8 mouse cellular contexts compared by ENCODE assay signal in the genomic region with DNA sequence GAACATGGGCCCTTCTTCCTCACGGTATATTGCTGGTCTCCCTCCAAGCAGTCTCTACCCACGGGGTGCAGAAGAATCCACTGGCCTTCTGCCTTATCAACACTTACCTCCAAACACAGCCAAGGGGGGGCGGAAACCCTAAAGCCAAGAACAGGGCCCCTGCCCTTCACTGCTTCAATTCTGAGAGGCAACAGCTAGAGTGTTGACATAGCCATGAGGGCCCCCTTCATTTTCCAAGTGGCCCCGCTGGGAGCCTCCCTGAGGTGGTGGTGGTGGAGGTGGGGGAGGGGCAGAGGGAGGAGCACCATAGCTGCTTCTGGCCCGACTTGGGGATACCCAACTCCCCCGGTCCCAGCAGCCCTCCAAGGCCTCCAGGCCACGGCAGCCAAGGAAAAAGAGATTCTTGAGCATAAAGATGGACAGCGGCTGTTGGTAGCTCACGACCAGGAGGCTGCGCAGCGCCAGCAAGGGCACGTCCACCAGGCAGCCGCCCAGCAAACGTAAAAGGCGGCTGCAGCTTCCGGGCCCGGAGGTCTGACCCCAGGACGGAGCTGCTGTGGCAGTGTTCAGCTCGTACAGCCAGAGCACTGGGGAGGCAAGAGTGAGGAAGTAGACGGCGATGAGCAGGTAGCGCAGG. TPM values are rescaled to one million over a fixed set of nuclear protein-coding genes. Genes with fewer than 3 reads are reported as not detected.
DNase-seq lines count a peak whose midpoint lies in the region; ATAC-seq and TF ChIP-seq lines count a peak whose summit lies in the region.

No protein-coding gene starts in this region.

- 7% methylated on average over 22 of the region's 22 CpGs for WGBS in heart, embryonic 12.5 days
- 13% methylated on average over 22 of the region's 22 CpGs for WGBS in intestine, embryonic 14.5 days

- ATAC-seq in heart, embryonic 12.5 days (ENCODE audit: insufficient number of reproducible peaks, low FRiP score) = 0 out of 2 replicates have a peak, but pooled peaks have one; percentile 7
- no peak for ATAC-seq in intestine, embryonic 14.5 days (replicated peaks; ENCODE audit: low FRiP score, low TSS enrichment, low read depth)

- peak overlapping the region; percentile 100 for H3K4me2 ChIP-seq in heart, embryonic 12.5 days
- H3K4me2 ChIP-seq in intestine, embryonic 14.5 days (ENCODE audit: low read length) = peak overlapping the region; percentile 88

- no peaks in the 10 kb centered on the region for H3K36me3 ChIP-seq in heart, embryonic 12.5 days
- H3K36me3 ChIP-seq in intestine, embryonic 14.5 days (ENCODE audit: control insufficient read depth, insufficient read depth, low read length) = no peaks in the 10 kb centered on the region
- H3K36me3 ChIP-seq in megakaryocyte, embryonic 14.5 days (replicated peaks; ENCODE audit: low read length) = no peaks in the 10 kb centered on the region

- no peak for DNase-seq in heart, adult 8-10 months (ENCODE audit: low spot score)
- peak; percentile 55 for DNase-seq in intestine, embryonic 14.5 days (ENCODE audit: low spot score)
- DNase-seq in thymus, postnatal 10 days (ENCODE audit: low spot score in 2 of 2) = no peak
- no peak for DNase-seq in cerebellum, adult 18-20 months
- no peak for DNase-seq in cerebellum, adult 9-11 months

- TF ChIP-seq CTCF in cortical plate, adult 2 months (IDR thresholded peaks at IDR 0.05; ENCODE audit: extremely low read depth, insufficient read depth, low read length) = no peak

- peaks cover 60% of the 10 kb centered on the region for H3K27me3 ChIP-seq in heart, embryonic 12.5 days (replicated peaks)
- peaks cover 26% of the 10 kb centered on the region for H3K27me3 ChIP-seq in intestine, embryonic 14.5 days (replicated peaks; ENCODE audit: control insufficient read depth, insufficient read depth, low read length)
- H3K27me3 ChIP-seq in megakaryocyte, embryonic 14.5 days (replicated peaks) = peaks cover 63% of the 10 kb centered on the region

- H3K9ac ChIP-seq in heart, embryonic 12.5 days = no peak overlapping the region
- no peak overlapping the region for H3K9ac ChIP-seq in intestine, embryonic 14.5 days (ENCODE audit: low read length)

- peaks cover 26% of the 10 kb centered on the region for H3K4me1 ChIP-seq in heart, embryonic 12.5 days (replicated peaks)
- no peaks in the 10 kb centered on the region; the same call in 1 of the 2 replicates for H3K4me1 ChIP-seq in cortical plate, adult 2 months (ENCODE audit: control insufficient read depth, insufficient read depth, low read length)
- peaks cover 10% of the 10 kb centered on the region; the same call in 1 of the 2 replicates for H3K4me1 ChIP-seq in intestine, embryonic 14.5 days (replicated peaks; ENCODE audit: control insufficient read depth, insufficient read depth, low read length)
- H3K4me1 ChIP-seq in megakaryocyte, embryonic 14.5 days = peaks cover 76% of the 10 kb centered on the region

- H3K27ac ChIP-seq in heart, embryonic 12.5 days (ENCODE audit: poor library complexity, severe bottlenecking) = no peak overlapping the region
- peak overlapping the region; percentile 98 for H3K27ac ChIP-seq in cortical plate, adult 2 months (ENCODE audit: insufficient read depth, low read length)
- H3K27ac ChIP-seq in intestine, embryonic 14.5 days (ENCODE audit: low read depth) = no peak overlapping the region

- no peaks in the 10 kb centered on the region for H3K9me3 ChIP-seq in heart, embryonic 12.5 days (replicated peaks)
- H3K9me3 ChIP-seq in intestine, embryonic 14.5 days (ENCODE audit: control insufficient read depth, low read length) = no peaks in the 10 kb centered on the region
- peaks cover 6% of the 10 kb centered on the region; the same call in 1 of the 2 replicates for H3K9me3 ChIP-seq in megakaryocyte, embryonic 14.5 days

- H3K4me3 ChIP-seq in heart, embryonic 12.5 days = peak overlapping the region; percentile 74
- H3K4me3 ChIP-seq in cortical plate, adult 2 months (ENCODE audit: insufficient read depth, low read length) = peak overlapping the region; percentile 94
- H3K4me3 ChIP-seq in intestine, embryonic 14.5 days (ENCODE audit: low read depth, low read length) = peak overlapping the region; percentile 60
- peak overlapping the region; percentile 91 for H3K4me3 ChIP-seq in megakaryocyte, embryonic 14.5 days (replicated peaks)

- no peak for TF ChIP-seq POLR2A in cortical plate, adult 2 months (IDR thresholded peaks at IDR 0.05; ENCODE audit: extremely low read depth, insufficient read depth, low read length)

RNA-seq across cellular contexts. Expression of gene Tmem121b, which starts 1.6 kb away (rescaled TPM):
- polyA plus RNA-seq in heart, embryonic 12.5 days (2016; fragmentation: Nextera tagmentation; extraction: Ambion mirVana) = 0.10 and 0.15 TPM in 2 replicates
- not detected for total RNA-seq in heart, adult 8-10 months (2022)
- 39.3 and 40.5 TPM in 2 replicates for polyA plus RNA-seq in cortical plate, adult 2 months (2012; rRNA removed)
- polyA plus RNA-seq in intestine, embryonic 14.5 days (2014; fragmentation: Nextera tagmentation; extraction: Ambion mirVana) = 0.12 and 0.27 TPM in 2 replicates
- 1.1 TPM in 1 of 2 replicates, not detected in the other for polyA plus RNA-seq in megakaryocyte, embryonic 14.5 days (2012; ENCODE audit: insufficient read depth, low replicate concordance)

RNA-seq across cellular contexts. Expression of gene Il17ra, which starts 28.9 kb away (rescaled TPM):
- polyA plus RNA-seq in heart, embryonic 12.5 days (2016; fragmentation: Nextera tagmentation; extraction: Ambion mirVana) = 5.9 and 7.3 TPM in 2 replicates
- total RNA-seq in heart, adult 8-10 months (2022) = 1 to 10 TPM; 2.4 to 5.1 (median 3.0) TPM
- 16.6 and 17.9 TPM in 2 replicates for polyA plus RNA-seq in cortical plate, adult 2 months (2012; rRNA removed)
- 2.1 and 2.8 TPM in 2 replicates for polyA plus RNA-seq in intestine, embryonic 14.5 days (2014; fragmentation: Nextera tagmentation; extraction: Ambion mirVana)
- 8.7 and 11.2 TPM in 2 replicates for polyA plus RNA-seq in megakaryocyte, embryonic 14.5 days (2012; ENCODE audit: insufficient read depth, low replicate concordance)

RNA-seq across cellular contexts. Expression of gene Hdhd5, which starts 39.1 kb away (rescaled TPM):
- 16.0 and 17.9 TPM in 2 replicates for polyA plus RNA-seq in heart, embryonic 12.5 days (2016; fragmentation: Nextera tagmentation; extraction: Ambion mirVana)
- total RNA-seq in heart, adult 8-10 months (2022) = 10 to 100 TPM; 20.1 to 25.0 (median 22.9) TPM
- 45.6 and 46.9 TPM in 2 replicates for polyA plus RNA-seq in cortical plate, adult 2 months (2012; rRNA removed)
- polyA plus RNA-seq in intestine, embryonic 14.5 days (2014; fragmentation: Nextera tagmentation; extraction: Ambion mirVana) = 13.5 and 13.7 TPM in 2 replicates
- 2.1 and 4.8 TPM in 2 replicates for polyA plus RNA-seq in megakaryocyte, embryonic 14.5 days (2012; ENCODE audit: insufficient read depth, low replicate concordance)

Comparison
In these comparisons a context has a peak if more than half of its experiments do, and no peak if none do; other contexts are left out.
1. RNA of gene Tmem121b, which starts 1.6 kb away (polyA plus RNA-seq): 39.3 to 40.5 TPM in cortical plate, adult 2 months; 0.12 to 0.27 TPM in intestine, embryonic 14.5 days, 0.10 to 0.15 TPM in heart, embryonic 12.5 days and 1.1 TPM in megakaryocyte, embryonic 14.5 days; every median in the first group is over 10 times any median in the second.
2. Peak in every context shown above with its lines, with median percentiles within 50 percentile points of each other: H3K4me3 ChIP-seq.